Mouse (Mus musculus) neural tube, embryonic 10.5 days (tissue): ENCODE results near the gene Klk8.

ENCODE experiments used
- DNase-seq: peaks from one replicate; pipeline ENCODE4 v3.0.0-alpha.2; 2017; ENCODE audit warnings: low spot score; ENCODE audit errors: extremely low spot score

Klk8 gene

DNA sequence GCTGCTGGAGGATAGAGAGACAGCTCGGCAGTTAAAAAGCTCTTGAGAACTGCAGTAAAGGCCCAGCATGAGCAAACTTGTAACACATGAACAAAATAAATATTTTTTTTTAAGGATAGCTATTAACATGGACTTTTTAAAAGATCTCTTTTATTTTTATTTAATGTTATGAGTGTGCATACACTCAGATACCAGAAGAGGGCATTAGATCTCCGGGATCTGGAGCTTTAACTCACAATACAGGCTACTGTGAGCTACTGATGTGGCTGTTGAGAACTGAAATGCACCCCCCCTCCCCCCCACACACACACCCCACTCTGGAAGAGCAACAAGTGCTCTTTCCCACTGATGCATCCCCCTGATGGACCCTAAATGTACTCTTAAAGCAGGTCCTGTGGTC lies 8.1 kb upstream of the Klk8 start:
- DNase-seq, result no peak

GRCm38 (mm10) chr7:43791591-43791990 lies 5.8 kb upstream of the Klk8 start, which contains the start of gene Klk9:
TSS of gene Klk9 (plus strand) at chr7:43791891.
- DNase-seq, result no peak

GRCm38 (mm10) chr7:43796355-43796754 lies 1.0 kb upstream of the Klk8 start:
- DNase-seq, result no peak

DNA sequence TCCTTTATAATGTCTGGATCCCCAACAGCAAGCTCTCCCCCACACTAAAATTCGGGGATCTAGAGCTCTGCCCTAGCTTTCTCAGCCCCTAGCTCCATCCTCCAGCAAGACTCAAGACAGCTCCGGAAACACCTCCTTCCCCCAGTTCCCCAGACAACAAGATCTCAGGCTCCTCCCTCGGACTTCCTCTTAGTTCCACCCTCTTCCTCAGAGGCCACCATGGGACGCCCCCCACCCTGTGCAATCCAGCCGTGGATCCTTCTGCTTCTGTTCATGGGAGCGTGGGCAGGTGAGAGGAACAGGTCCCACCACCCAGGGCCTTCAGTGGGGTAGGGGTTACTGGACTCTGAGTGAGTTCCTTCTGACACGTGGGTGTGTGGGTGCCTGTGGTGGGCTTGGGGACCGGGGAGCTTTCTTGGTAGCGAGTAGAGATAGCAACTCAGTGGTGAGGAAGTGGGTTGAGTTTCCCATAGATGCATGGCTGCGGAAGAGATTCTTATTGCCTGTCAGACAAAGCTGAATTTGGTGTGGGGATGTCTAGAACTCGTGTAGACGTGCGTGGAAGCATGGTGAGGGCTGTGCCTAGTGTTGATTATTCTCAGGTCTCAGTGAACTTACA lies 576 bp downstream of the Klk8 start:
- DNase-seq, result no peak

DNA sequence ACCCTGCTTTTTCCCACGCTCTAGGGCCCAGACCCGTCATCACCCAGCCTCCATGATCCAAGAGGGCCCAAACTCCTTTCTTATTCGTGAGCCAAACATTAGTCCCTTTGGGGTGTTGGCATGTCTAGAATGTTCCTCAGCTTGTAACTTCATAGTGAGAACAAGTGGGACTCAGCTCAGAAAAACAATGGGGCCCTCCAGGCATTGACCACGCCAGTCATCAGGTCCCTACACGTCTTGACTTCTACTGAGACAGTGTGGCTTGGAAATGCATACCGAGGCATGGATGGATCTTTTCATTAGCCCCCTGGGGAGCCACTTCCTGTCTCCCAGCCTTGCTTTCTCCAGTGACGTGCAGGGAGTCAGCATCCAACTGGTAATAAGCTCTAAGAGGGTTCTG lies 2.5 kb downstream of the Klk8 start:
- DNase-seq, result no peak

DNA sequence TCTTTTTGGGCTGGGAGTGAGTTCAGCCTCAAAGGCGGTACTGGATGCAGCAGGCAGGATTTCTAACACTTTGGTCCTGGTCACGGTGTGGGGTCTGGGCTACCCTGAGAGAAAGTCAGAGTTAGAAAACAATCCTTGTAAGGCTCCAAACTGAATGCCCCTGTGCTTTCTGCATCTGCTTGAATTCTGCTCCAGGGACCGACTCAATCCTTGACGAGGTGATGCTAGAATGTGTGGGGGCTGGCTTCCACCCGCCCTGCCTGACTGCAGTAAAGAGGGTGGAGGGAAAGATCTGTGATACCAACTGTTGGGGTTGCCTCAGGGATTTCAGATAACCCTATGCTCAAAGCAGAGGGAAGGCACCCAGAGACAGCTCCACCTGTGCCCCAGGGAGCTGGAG lies 13.6 kb downstream of the Klk8 start, which contains the start of gene Klk7:
Gene Klk7 (plus strand): TSS at position 301 of the 400 bp plus-strand sequence.
- DNase-seq, result no peak

- DNase-seq, result no peak
These were observed 17.8 kb downstream of the Klk8 start for GRCm38 (mm10) chr7:43815211-43815610.

GRCm38 (mm10) chr7:43816746-43817145 lies 19.4 kb downstream of the Klk8 start:
- DNase-seq, result no peak

GRCm38 (mm10) chr7:43821581-43821980 lies 24.2 kb downstream of the Klk8 start:
- no peak for DNase-seq

DNA sequence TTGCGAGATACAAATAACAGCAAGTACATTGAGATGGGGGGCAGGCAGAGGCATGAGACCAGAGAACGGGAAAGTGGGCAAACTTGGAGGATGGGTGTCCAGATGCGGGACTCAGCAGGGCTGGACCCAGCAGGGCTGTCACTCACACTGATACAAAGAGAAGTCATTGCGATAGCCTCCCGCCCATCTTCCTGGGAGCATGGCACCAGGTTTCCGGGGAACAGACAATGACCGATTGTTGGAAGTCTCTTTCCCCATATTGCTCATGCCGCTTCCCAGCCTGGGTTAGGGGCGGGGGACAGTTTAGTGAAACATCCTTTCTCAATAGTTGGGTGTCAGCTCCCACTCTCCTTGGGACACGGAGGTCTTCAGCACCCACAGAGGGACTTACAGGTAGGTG lies 26.8 kb downstream of the Klk8 start, which contains the start of gene Klk6:
Gene Klk6 (plus strand): TSS at position 301 of the 400 bp plus-strand sequence.
- DNase-seq, result no peak

DNA sequence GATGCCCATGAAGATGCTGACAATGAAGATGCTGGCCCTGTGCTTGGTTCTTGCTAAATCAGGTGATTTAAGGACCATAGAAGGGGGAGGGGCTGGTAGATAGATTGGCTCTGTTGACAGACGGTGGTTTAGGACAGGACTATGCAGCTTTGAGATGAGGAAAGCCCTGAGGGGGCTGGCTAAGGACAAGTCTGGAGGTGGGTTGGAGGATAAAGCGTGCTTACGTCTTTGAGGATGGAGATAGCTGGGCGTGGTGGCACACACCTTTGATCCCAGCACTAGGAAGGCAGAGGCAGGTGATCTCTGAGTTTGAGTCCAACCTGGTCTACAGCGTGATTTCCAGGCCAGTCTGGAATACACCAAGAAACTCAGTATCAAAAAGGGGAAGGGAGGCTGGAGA lies 28.7 kb downstream of the Klk8 start:
- no peak for DNase-seq

GRCm38 (mm10) chr7:43827706-43828105 lies 30.3 kb downstream of the Klk8 start:
- no peak for DNase-seq

DNA sequence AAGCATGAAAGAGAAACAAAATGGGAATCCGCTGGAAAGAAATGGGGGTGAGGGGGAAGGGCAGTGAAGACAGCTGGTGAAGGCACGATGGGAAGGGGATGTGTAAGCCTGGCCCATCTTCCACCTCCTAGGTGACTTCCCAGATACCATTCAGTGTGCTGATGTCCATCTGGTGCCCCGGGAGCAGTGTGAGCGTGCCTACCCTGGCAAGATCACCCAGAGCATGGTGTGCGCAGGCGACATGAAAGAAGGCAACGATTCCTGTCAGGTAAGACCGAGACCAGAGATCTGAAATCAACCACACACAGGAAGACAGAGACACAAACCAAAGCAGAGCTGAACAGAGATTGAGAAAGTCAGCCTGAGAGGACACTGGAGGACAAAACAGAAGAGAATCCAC lies 31.6 kb downstream of the Klk8 start:
- DNase-seq, result no peak

DNA sequence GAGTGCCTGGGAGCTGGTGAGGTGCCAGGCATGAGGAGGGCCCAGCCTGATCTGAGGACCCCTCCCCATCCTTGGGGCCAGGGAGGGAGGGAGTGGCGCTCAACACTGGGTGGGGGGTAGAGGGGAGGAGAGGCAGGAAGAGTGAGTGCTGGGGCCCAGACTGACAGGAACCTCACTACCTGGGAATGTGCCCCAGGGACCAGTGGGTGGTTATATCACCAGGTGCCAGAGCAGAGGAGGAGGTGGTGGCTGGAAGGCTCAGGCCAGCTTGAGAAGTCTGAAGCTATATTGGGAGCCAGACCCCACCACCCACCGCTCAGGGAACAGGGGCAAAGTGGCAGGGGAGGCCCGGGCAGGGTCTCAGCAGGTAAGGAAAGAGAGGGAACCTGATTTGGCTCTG lies 44.3 kb downstream of the Klk8 start, which contains the start of gene Klk5:
Gene Klk5 (plus strand): TSS at position 271 of the 400 bp plus-strand sequence.
- no peak for DNase-seq

GRCm38 (mm10) chr7:43843801-43844200 lies 46.4 kb downstream of the Klk8 start:
- DNase-seq, result no peak

GRCm38 (mm10) chr7:43851616-43852015 lies 54.2 kb downstream of the Klk8 start:
- DNase-seq, result no peak
